Mouse (Mus musculus) intestine, postnatal 0 days (tissue): ENCODE results near the gene Klhl5. TPM values are rescaled to one million over a fixed set of nuclear protein-coding genes. Genes with fewer than 3 reads are reported as not detected.
A peak's percentile ranks its signal among the peaks of the same experiment; 100 is the strongest.

ENCODE experiments used
- ATAC-seq: fragments of 200-750 bp; cut with Nextera tagmentation; 2 replicates; pipeline ENCODE4 v1.8.0; 2017; ENCODE audit warnings: mild to moderate bottlenecking, moderate TSS enrichment, moderate library complexity
- H3K27ac ChIP-seq: fragments of 300-500 bp; sonication (generic); 2 replicates; pipeline ENCODE4 v1.5.1; 2014; ENCODE audit warnings: mild to moderate bottlenecking, low read depth, low read length, moderate library complexity
- H3K27me3 ChIP-seq: fragments of 300-500 bp; sonication (generic); replicated peaks from 2 replicates; pipeline ENCODE4 v1.6.1; 2014; ENCODE audit warnings: low read length, mixed read lengths; ENCODE audit not compliant: control insufficient read depth, insufficient read depth
- H3K36me3 ChIP-seq: fragments of 300-500 bp; sonication (generic); 2 replicates; pipeline ENCODE4 v1.6.1; 2014; ENCODE audit warnings: mild to moderate bottlenecking, moderate library complexity; ENCODE audit not compliant: control insufficient read depth, insufficient read depth
- H3K4me1 ChIP-seq: fragments of 300-500 bp; sonication (generic); replicated peaks from 2 replicates; pipeline ENCODE4 v1.6.1; 2014; ENCODE audit warnings: antibody characterized with exemption, low read length, mixed read lengths; ENCODE audit not compliant: control insufficient read depth, insufficient read depth
- H3K4me2 ChIP-seq: fragments of 300-500 bp; sonication (generic); replicated peaks from 2 replicates; pipeline ENCODE4 v1.6.1; 2014; ENCODE audit warnings: low read depth, mild to moderate bottlenecking, moderate library complexity
- H3K4me3 ChIP-seq: fragments of 300-500 bp; sonication (generic); 2 replicates; pipeline ENCODE4 v1.5.1; 2014; ENCODE audit warnings: low read depth, low read length
- H3K9ac ChIP-seq: fragments of 300-500 bp; sonication (generic); 2 replicates; pipeline ENCODE4 v1.6.1; 2014; ENCODE audit warnings: mild to moderate bottlenecking, low read depth, low read length
- H3K9me3 ChIP-seq: fragments of 300-500 bp; sonication (generic); 2 replicates; pipeline ENCODE4 v1.6.1; 2016; ENCODE audit warnings: mixed run types; ENCODE audit not compliant: control insufficient read depth
- CTCF ChIP-seq: sonication (generic); IDR thresholded peaks from 2 replicates; pipeline ENCODE4 v1.5.1; 2016; ENCODE audit warnings: low read depth, mild to moderate bottlenecking, control low read depth, antibody characterized with exemption, moderate library complexity
- WGBS: fragments of 180-500 bp; shearing (Covaris S2); extraction: QIAGEN DNeasy Blood & Tissue Kit; methylation state at CpG from one replicate; pipeline ENCODE4 v1.1.7; 2014; 5-methylcytosine and 5-hydroxymethylcytosine counted together
- polyA plus RNA-seq: library from polyadenylated mRNA; unstranded; fragments of >200 nt; fragmentation: Nextera tagmentation; extraction: Ambion mirVana; gene quantifications from 2 replicates; pipeline ENCODE4 v1.2.1, GENCODE M21; 2015

Gene Klhl5
- polyA plus RNA-seq, 1 experiment from 2014 or later = 7.7 TPM

GRCm38 (mm10) chr5:65130528-65131210 lies 23.3 kb downstream of the Klhl5 start:
- TF ChIP-seq CTCF = no peak
- Histone ChIP-seq H3K4me2 (peak overlapping the region; percentile 65), H3K27ac (no peak overlapping the region), H3K9me3 (no peaks in the 10 kb centered on the region), H3K9ac (no peak overlapping the region), H3K36me3 (no peaks in the 10 kb centered on the region; the same call in 1 of the 2 replicates), H3K27me3 (no peaks in the 10 kb centered on the region), H3K4me1 (no peaks in the 10 kb centered on the region), H3K4me3 (peak overlapping the region; percentile 31)
- 10% methylated on average over 12 of the region's 12 CpGs for WGBS
- ATAC-seq = no peak

DNA sequence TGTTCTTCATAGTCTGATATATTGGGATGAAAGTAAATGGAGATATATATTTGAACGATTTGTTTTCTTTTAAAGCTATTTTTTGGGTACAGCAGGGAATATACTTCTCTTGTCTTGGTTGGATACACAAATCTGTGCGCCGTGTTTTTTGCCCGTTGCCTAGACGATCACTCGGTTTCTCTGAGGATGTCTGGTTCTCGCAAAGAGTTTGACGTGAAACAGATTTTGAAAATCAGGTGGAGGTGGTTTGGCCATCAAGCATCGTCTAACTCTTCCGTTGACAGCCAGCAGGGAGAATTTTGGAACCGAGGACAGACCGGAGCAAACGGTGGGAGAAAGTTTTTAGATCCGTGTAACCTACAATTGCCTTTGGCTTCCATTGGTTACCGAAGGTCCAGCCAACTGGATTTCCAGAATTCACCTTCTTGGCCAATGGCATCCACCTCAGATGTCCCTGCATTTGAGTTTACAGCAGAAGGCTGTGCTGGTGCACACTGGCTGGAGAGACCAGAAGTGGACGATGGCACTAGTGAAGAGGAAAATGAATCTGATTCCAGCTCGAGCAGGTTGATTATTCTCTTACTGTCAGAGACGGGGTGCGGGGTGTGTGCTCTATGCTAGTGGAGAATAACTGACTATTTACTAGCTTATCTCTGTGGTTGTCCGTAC lies 24.0 kb downstream of the Klhl5 start:
- Histone ChIP-seq H3K4me2 (peak overlapping the region; percentile 65), H3K9ac (no peak overlapping the region), H3K36me3 (no peaks in the 10 kb centered on the region; the same call in 1 of the 2 replicates), H3K27ac (no peak overlapping the region), H3K9me3 (no peaks in the 10 kb centered on the region), H3K4me3 (peak overlapping the region; percentile 31), H3K4me1 (no peaks in the 10 kb centered on the region), H3K27me3 (no peaks in the 10 kb centered on the region)
- 31% methylated on average over 20 of the region's 20 CpGs for WGBS
- ATAC-seq = no peak
- no peak for TF ChIP-seq CTCF

GRCm38 (mm10) chr5:65136159-65136558 lies 28.8 kb downstream of the Klhl5 start:
- Histone ChIP-seq H3K36me3 (0 out of 2 replicates have a peak, but pooled peaks cover 2% of the 10 kb centered on the region), H3K27ac (no peak overlapping the region), H3K9ac (no peak overlapping the region), H3K9me3 (no peaks in the 10 kb centered on the region), H3K27me3 (no peaks in the 10 kb centered on the region), H3K4me3 (no peak overlapping the region), H3K4me2 (no peak overlapping the region), H3K4me1 (no peaks in the 10 kb centered on the region)
- ATAC-seq = no peak
- no peak for TF ChIP-seq CTCF
- 87% methylated on average over 7 of the region's 7 CpGs for WGBS

GRCm38 (mm10) chr5:65137073-65137472 lies 29.7 kb downstream of the Klhl5 start:
- no peak for ATAC-seq
- H3K9ac ChIP-seq = no peak overlapping the region
- TF ChIP-seq CTCF = no peak

GRCm38 (mm10) chr5:65141242-65141641 lies 33.9 kb downstream of the Klhl5 start:
- Histone ChIP-seq H3K9ac (no peak overlapping the region), H3K36me3 (peaks cover 16% of the 10 kb centered on the region), H3K9me3 (no peaks in the 10 kb centered on the region), H3K27ac (no peak overlapping the region), H3K27me3 (no peaks in the 10 kb centered on the region), H3K4me3 (no peak overlapping the region), H3K4me1 (no peaks in the 10 kb centered on the region), H3K4me2 (no peak overlapping the region)
- no peak for ATAC-seq
- 89% methylated on average over 8 of the region's 8 CpGs for WGBS
- TF ChIP-seq CTCF = no peak

More at GRCm38 (mm10) chr5:65137073-65137472, 29.7 kb downstream of the Klhl5 start:
- H3K27ac ChIP-seq = no peak overlapping the region
- WGBS = 86% methylated on average over 6 of the region's 6 CpGs
- no peak overlapping the region for H3K4me3 ChIP-seq
- H3K9me3 ChIP-seq = no peaks in the 10 kb centered on the region
- H3K4me1 ChIP-seq = no peaks in the 10 kb centered on the region
- no peak overlapping the region for H3K4me2 ChIP-seq
- H3K27me3 ChIP-seq = no peaks in the 10 kb centered on the region
- H3K36me3 ChIP-seq = 0 out of 2 replicates have a peak, but pooled peaks cover 5% of the 10 kb centered on the region

- peaks cover 16% of the 10 kb centered on the region for H3K36me3 ChIP-seq
- H3K4me1 ChIP-seq = no peaks in the 10 kb centered on the region
- no peaks in the 10 kb centered on the region for H3K27me3 ChIP-seq
- H3K4me2 ChIP-seq = no peak overlapping the region
- H3K9me3 ChIP-seq = no peaks in the 10 kb centered on the region
- no peak for TF ChIP-seq CTCF
- no peak overlapping the region for H3K4me3 ChIP-seq
- WGBS = 78% methylated on average over 6 of the region's 6 CpGs
- H3K27ac ChIP-seq = no peak overlapping the region
- no peak overlapping the region for H3K9ac ChIP-seq
- no peak for ATAC-seq
These were observed 34.9 kb downstream of the Klhl5 start for GRCm38 (mm10) chr5:65142247-65142646.
